22 mouse cellular contexts compared by ENCODE assay signal in genomic region chr3:27054766-27055165, GRCm38 (mm10).
DNase-seq lines count a peak whose midpoint lies in the region; ATAC-seq and TF ChIP-seq lines count a peak whose summit lies in the region.
"Had no signal": no experiment of that assay in that cellular context is flagged by ENCODE, and none has a peak within 500 bp of the region (broad histone marks: within the 10 kb centered on the region; RNA-seq: fewer than 3 reads in every experiment).

No protein-coding gene starts in this region.

- WGBS in heart, embryonic 11.5 days (ENCODE audit: insufficient replicate concordance): 77% methylated on average over 2 of the region's 2 CpGs

- no peak overlapping the region for H3K9ac ChIP-seq in heart, embryonic 11.5 days (ENCODE audit: low read depth, low read length)
- H3K9ac ChIP-seq in MEL (ENCODE audit: control insufficient read depth, low read depth, low read length, poor library complexity, severe bottlenecking): no peak overlapping the region
- H3K9ac ChIP-seq: forebrain, postnatal 0 days; hindbrain, embryonic 12.5 days; neural tube, embryonic 15.5 days had no signal

- no peak for TF ChIP-seq EP300 in MEL (IDR thresholded peaks at IDR 0.05; ENCODE audit: low read depth in 1 of 2, low read length in 2 of 2)

- H3K4me3 ChIP-seq in heart, embryonic 11.5 days (ENCODE audit: low read depth, low read length): no peak overlapping the region
- H3K4me3 ChIP-seq in MEL (ENCODE audit: control insufficient read depth in 1 of 2, insufficient read depth in 1 of 2, low read depth in 2 of 2, low read length in 2 of 2): no peak overlapping the region
- H3K4me3 ChIP-seq: forebrain, embryonic 10.5 days; heart, adult 2 months; hindbrain, embryonic 12.5 days; layer of hippocampus, adult 2 months; myocyte; neural tube, embryonic 15.5 days had no signal

- no peak for TF ChIP-seq CTCF in MEL (IDR thresholded peaks at IDR 0.05 in 2 of 3, conservative IDR thresholded peaks at IDR 0.05 in 1 of 3; ENCODE audit: control insufficient read depth in 1 of 3, insufficient read depth in 1 of 3, low read depth in 2 of 3, low read length in 3 of 3, poor library complexity in 1 of 3, severe bottlenecking in 1 of 3)

- no peak for TF ChIP-seq RAD21 in MEL (IDR thresholded peaks at IDR 0.05; ENCODE audit: low read depth, low read length)

- no peaks in the 10 kb centered on the region for H3K36me3 ChIP-seq in heart, embryonic 11.5 days (ENCODE audit: control insufficient read depth, insufficient read depth, low read length)
- no peaks in the 10 kb centered on the region for H3K36me3 ChIP-seq in MEL (ENCODE audit: control insufficient read depth in 1 of 2, insufficient read depth in 2 of 2, low read length in 2 of 2)
- H3K36me3 ChIP-seq: forebrain, embryonic 10.5 days; hindbrain, embryonic 12.5 days; neural tube, embryonic 15.5 days had no signal

- ATAC-seq in heart, embryonic 11.5 days (replicated peaks; ENCODE audit: insufficient number of reproducible peaks, low FRiP score, low TSS enrichment): no peak
- ATAC-seq: forebrain, postnatal 0 days; lung, postnatal 0 days had no signal

- H3K4me2 ChIP-seq in heart, embryonic 11.5 days: no peak overlapping the region
- H3K4me2 ChIP-seq: hindbrain, embryonic 12.5 days; neural tube, embryonic 15.5 days had no signal

- H3K9me3 ChIP-seq in heart, embryonic 11.5 days (replicated peaks; ENCODE audit: control insufficient read depth, low read length): no peaks in the 10 kb centered on the region
- no peaks in the 10 kb centered on the region for H3K9me3 ChIP-seq in MEL (replicated peaks; ENCODE audit: insufficient read depth, low read length)
- H3K9me3 ChIP-seq: forebrain, embryonic 10.5 days; hindbrain, embryonic 12.5 days; neural tube, embryonic 15.5 days had no signal

- H3K79me2 ChIP-seq in MEL (ENCODE audit: control insufficient read depth, insufficient read depth, low read length, poor library complexity): no peaks in the 10 kb centered on the region

- H3K4me1 ChIP-seq in heart, embryonic 11.5 days (ENCODE audit: control insufficient read depth, insufficient read depth, low read length): no peaks in the 10 kb centered on the region
- no peaks in the 10 kb centered on the region; a peak in 1 of 4 replicates for H3K4me1 ChIP-seq in MEL (ENCODE audit: control insufficient read depth in 1 of 2, insufficient read depth in 2 of 2, low read length in 2 of 2)
- H3K4me1 ChIP-seq: hindbrain, embryonic 12.5 days; neural tube, embryonic 15.5 days had no signal

- no peaks in the 10 kb centered on the region for H3K27me3 ChIP-seq in heart, embryonic 11.5 days (ENCODE audit: control insufficient read depth, insufficient read depth, low read length)
- no peaks in the 10 kb centered on the region for H3K27me3 ChIP-seq in MEL (ENCODE audit: control insufficient read depth in 1 of 2, insufficient read depth in 2 of 2, low read length in 2 of 2)
- H3K27me3 ChIP-seq: hindbrain, embryonic 12.5 days; neural tube, embryonic 15.5 days had no signal

- TF ChIP-seq POLR2A in MEL (IDR thresholded peaks at IDR 0.05; ENCODE audit: control insufficient read depth in 1 of 2, insufficient read depth in 1 of 2, low read depth in 1 of 2, low read length in 2 of 2, poor library complexity in 1 of 2): no peak

- DNase-seq in cerebellum, postnatal 10 days: peak; percentile 41 to 44
- DNase-seq in cerebellum, postnatal 4 days (ENCODE audit: low spot score in 2 of 2): no peak
- DNase-seq in heart, adult 8-10 months (ENCODE audit: low spot score): peak; percentile 15
- peak; percentile 3 for DNase-seq in MEL (ENCODE audit: low read depth, low spot score)
- peak; percentile 48 to 49 for DNase-seq in adrenal gland, postnatal 36 days
- DNase-seq in right cerebral cortex, postnatal 10 days (ENCODE audit: low spot score in 2 of 2): no peak
- DNase-seq in thymus, postnatal 14 days: no peak
- DNase-seq: cerebellum, adult 9-10 months; forebrain, postnatal 0 days; kidney, adult 2 months; kidney, postnatal 10 days; liver; midbrain, embryonic 14.5 days had no signal

- no peak overlapping the region for H3K27ac ChIP-seq in heart, embryonic 11.5 days (ENCODE audit: low read depth, low read length)
- no peak overlapping the region for H3K27ac ChIP-seq in MEL (ENCODE audit: control insufficient read depth, low read depth, low read length)
- H3K27ac ChIP-seq: forebrain, embryonic 10.5 days; heart, adult 2 months; hindbrain, embryonic 12.5 days; layer of hippocampus, adult 2 months; neural tube, embryonic 15.5 days; stomach, postnatal 0 days had no signal

TF ChIP-seq in MEL, 35 proteins besides CTCF, POLR2A, EP300 and RAD21:
- TF ChIP-seq CHD1 (IDR thresholded peaks at IDR 0.05; ENCODE audit: low read depth, low read length) (no peak), RCOR1 (IDR thresholded peaks at IDR 0.05; ENCODE audit: low read depth, low read length) (no peak), USF2 (IDR thresholded peaks at IDR 0.05; ENCODE audit: borderline replicate concordance in 1 of 2, insufficient read depth in 1 of 2, low read depth in 1 of 2, low read length in 2 of 2) (no peak), ZC3H11A (IDR thresholded peaks at IDR 0.05; ENCODE audit: low read depth, low read length) (no peak), E2F4 (IDR thresholded peaks at IDR 0.05; ENCODE audit: borderline replicate concordance, low read depth, low read length) (no peak)

Comparison
In these comparisons a context has a peak if more than half of its experiments do, and no peak if none do; other contexts are left out.
1. DNase-seq: peak in cerebellum, postnatal 10 days (2 of 2), heart, adult 8-10 months (single experiment), MEL (single experiment) and adrenal gland, postnatal 36 days (2 of 2); none in cerebellum, postnatal 4 days (0 of 2), right cerebral cortex, postnatal 10 days (0 of 2) and thymus, postnatal 14 days (single experiment).